Mouse (Mus musculus): Measurements from ENCODE around the gene Atp2c1.

The Atp2c1 gene

DNA sequence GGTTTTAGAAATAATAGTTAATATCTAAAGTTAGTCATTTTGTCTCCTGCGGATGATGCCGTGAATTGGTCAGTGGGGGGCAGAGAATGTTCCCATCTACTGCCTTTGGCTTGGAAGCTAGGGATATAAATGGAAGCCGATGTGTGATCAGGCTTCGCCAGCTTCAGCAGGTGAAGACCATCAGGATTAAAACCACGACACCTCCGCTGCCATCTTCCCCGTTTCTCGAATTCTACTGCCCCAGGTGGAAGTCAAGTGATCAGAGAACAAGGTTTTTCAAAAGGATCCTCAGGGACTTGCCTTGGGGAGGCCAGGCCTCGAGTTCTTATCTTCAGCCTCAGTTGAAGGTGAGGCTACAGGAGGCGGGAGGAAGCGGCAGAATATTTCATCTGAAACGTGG is at the start of gene Atp2c1:
Gene Atp2c1 (minus strand): TSS at position 101 of the 400 bp plus-strand sequence.
- no peak for DNase-seq (ENCODE audit: low spot score in 2 of 2)

DNA sequence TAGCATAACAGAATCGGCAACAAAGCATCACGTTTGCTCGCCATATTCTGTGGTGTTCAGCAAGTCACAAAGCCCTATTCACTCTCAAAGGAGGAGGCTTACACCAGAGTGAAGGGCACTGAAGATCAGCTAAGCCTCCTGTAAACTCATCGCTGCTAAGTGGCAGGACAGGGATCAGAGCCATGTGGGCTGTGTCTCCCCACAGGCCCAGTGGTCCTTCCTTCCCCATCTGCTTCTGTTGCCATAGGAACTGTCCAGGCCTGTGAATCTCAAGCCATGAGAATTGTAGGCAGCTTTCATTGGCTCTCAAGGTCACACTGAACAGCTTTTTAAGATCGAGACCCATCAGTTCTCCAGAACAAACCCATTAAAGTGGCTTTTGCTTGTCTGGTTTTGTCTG is 30.3 kb upstream of the Atp2c1 start:
- no peak for DNase-seq (ENCODE audit: low spot score in 2 of 2)

DNA sequence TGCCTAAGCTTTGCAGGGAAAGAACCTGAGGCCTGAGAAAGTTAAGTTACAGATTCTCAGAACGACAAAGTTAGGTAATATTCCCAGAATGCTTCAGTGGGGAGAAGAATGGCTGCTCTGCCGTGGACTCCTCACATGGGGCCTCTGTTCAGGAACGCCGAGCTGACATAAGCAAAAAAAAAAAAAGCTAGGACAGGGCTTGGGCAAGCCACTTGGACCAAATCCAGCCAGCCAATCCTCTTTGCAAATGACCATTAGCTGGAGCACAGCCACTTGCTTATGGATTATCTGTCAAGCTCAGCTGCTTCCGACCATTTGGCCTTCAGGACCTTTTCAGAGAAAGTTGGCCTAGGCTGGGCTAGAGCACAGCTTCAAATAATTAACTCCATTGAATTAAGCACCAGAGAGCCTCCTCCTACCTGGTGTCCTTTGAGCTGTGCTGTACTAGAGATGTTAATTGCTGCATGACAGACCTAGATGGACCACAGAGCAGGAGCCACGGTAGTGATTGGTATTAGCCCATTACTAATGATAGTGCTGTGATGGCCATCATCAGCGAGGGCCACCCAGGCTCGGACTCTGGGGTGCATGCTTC is 29.1 kb upstream of the Atp2c1 start:
- DNase-seq (ENCODE audit: low spot score in 2 of 2) = no peak

DNA sequence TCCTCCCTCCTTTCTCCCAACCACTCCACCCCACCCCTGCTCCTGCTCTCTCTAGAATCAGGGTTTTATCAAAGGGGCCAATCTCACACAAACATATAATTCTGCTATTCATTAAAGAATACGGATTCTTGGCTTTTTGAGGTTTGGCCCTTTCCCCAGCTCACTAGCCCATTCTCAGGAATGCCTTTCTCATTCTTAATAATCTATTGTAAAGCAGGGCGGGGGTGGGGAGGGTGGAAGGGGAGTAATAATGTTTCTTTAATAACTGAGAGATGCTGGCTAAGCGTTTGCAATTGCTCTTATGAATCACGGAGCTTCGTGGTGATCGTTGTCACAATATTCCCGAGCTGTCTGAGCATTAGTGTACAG is 27.3 kb upstream of the Atp2c1 start:
- no peak for DNase-seq (ENCODE audit: low spot score in 2 of 2)

DNA sequence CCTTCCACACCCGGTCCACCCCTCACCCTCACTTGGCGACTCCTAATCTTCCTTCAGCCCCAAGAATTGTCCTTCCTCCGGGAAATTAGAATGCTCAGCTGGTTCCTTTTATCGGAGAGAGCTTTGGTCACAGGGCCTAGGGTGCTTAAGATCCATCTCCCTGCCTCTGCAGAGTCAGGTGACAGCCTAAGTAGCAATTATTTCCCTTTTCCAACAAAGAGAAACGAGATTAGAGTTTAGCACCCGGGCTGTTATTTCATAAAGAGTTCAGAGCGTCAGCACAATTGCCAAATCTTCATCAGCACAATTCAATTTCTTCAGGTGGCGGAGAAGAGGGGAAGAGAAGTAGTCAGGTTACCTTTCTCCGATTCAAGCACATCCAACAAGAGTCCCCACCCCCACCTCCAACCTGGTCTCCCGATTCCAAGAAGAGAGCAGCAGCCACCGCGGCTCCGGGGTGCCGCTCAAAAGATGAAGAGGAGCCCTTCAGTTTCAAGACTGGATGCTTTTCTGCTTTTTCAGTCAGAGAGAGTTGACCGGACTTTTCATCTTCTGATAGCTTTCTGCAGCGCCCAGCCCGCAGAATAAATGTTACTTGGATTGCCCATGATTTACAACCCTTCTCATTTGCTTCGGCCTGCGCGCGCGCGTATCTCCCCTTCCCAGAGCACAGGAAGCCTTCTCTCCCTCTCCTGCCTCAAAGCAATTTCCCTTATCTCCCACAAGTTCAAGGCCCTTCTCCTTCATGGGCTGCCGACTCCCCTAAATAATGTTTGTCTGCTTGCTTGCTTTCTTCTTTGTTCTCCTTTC is 26.7 kb upstream of the Atp2c1 start:
- DNase-seq (ENCODE audit: low spot score in 2 of 2) = no peak

DNA sequence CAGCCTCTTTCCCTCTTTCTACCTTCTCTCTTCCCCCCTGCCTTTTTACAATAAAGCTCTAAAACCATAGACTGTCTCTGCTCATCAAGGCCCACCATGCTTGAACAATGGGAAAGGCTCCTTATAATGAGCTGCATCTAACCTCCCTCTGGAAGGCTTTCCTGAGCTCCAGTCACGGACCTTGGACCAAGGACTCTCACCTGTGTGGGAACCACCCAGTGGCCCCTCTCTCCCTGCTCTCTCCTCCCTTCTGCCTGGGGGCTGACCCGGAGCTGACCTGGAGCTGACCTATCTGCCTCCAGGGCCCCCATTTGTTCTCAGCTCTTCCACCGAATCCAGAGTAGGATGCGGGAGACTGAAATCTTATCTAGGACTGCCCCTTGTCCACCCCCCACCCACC is 24.3 kb upstream of the Atp2c1 start:
- DNase-seq (ENCODE audit: low spot score in 2 of 2) = no peak

DNA sequence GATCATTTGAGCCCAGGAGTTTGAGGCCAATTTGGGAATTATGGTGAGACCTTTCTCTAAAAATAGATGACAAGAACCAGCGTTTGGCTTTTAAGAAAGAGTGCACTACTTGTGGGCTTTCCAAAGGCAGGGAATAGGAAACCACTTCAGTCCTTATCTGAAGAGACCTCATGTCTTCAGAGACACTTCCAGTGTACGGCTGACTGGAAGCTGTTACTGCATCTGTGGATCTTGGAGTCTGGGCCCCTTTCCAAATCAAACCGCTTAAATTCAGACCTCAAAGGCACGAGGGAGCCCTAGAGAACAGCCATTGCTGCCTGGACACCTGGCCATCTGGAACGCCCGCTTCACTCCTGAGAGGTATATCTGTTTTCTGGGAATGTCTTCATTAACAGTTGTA is 22.0 kb upstream of the Atp2c1 start:
- no peak for DNase-seq (ENCODE audit: low spot score in 2 of 2)

DNA sequence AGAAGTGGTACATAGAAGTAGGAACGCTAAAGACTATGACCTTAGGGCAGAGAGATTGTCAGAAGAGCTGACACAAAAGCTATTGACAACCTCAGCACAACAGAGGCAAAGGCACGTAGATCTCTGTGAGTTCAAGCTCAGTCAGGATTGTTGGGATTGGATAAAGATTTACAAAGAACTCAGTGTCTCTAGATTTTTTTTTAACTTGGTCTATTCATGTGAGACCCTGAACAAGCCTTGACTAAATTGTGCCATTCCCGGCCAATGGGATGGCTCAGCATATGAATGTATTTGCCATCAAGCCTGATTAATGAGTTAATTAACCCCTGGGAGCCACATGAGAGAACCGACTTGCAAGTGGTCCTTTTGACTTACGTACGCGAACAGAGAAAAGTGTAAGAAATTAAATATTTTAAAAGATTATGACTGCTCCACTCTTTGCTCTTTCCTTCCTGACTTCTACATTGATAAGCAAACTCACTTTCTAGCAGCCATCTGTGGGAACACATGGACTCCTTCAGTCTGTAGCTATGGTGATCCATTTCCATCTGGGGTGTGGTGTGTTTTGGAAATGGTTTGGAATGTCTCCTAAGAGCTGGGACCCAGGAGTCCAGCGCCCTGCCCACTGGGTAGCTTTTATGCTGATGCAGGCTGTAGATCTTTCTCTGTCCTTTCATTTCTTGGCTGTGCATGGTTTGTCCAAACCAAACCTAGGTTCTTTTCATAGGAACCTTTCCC is 17.1 kb upstream of the Atp2c1 start:
- DNase-seq (ENCODE audit: low spot score in 2 of 2) = no peak

DNA sequence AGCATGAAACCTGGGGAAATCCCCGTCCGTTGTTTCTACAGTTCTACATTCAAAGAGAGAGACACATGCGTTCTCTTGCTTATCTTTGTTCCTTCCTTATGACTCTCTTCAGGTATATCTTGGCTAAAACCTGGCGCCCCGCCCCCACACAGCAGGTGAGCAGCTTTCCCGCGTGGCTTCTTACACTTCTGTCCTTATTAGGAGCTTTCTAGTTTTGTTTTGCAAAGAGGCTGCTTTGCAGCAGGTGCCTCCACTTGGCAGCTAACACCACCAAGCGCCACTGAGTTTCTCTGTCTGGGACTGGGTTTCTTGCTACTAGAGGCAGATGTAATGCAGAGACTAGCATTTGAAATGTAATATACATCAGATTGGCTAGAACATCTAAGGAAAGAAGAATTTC is 10.4 kb upstream of the Atp2c1 start:
- peak; percentile 50 to 55 for DNase-seq (ENCODE audit: low spot score in 2 of 2)

DNA sequence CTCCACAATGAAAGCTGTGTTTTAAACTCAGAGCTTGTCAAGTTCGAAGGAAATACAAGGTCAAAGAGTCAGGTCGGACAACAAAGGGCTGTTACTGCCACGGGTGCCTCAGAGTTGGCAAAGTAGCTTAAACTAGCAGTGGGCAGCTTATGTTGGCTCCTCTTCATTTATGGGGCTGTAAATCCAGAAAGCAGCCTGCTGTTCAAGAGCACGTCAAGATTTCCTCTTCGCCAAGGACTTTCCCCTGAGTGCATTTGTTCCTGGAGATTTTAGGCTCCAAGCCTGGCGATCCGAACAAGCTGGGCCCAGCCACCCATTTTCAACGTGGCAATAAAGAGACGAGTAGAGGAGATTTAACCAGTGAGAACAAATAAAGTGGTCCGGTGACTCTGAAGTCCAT is 9.8 kb upstream of the Atp2c1 start:
- no peak for DNase-seq (ENCODE audit: low spot score in 2 of 2)

DNA sequence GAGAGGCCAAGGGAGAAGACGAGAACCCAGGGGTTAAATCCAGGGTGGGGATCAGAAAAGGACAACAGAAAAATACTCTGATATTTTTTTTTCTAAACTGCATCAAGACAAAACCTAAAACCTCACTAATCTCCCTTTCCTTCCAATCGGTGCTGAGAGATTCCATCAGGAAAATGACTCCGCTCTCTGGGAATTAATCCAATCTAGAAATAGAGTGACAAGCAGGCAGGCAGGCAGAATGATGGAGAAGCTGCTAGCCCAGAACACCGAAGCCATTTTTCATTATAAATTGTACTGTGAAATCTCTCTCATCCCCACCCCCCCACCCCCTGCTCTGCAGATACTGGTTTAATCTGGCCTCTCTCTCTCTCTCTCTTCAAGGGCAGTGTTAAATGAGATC is 1.8 kb downstream of the Atp2c1 start:
- no peak for DNase-seq (ENCODE audit: low spot score in 2 of 2)

DNA sequence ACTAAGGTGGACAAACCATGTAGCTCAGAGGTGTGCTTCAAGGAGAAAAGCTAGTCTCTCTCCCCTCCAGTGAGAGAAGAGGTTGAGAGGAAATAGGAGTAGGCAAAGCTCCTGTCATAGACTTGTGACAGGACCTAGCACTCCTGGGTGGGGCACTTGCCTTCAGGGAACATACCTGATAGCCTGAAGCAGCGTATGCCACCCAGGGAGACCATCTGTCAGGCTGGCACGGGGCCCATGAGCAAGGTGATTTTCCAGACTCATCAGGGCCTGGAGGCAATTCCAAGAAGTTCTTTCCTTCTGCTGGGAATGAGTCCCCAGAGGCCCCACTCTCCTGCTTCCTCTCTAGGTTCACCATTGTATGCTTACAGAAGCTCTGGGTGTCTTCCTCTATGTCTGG is 4.1 kb downstream of the Atp2c1 start:
- DNase-seq (ENCODE audit: low spot score in 2 of 2) = no peak

DNA sequence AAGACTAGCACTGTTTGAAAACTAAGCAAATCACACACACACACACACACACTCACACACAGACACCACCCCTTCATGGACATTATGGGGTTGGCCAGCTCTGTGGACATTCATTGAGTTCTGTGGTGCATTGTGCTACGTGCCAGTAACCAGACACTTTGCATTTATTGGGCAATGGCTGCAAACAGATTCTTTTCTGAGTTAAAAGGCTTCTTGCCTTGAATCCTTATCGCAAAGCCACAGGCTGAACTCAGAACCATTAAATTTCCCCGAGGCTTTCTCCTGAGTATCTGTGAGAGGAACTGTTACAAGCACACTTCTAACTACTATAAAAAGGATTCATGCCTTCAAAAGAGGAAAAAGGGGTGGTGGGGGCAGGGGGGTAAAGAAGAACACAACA is 5.1 kb downstream of the Atp2c1 start:
- no peak for DNase-seq (ENCODE audit: low spot score in 2 of 2)

DNA sequence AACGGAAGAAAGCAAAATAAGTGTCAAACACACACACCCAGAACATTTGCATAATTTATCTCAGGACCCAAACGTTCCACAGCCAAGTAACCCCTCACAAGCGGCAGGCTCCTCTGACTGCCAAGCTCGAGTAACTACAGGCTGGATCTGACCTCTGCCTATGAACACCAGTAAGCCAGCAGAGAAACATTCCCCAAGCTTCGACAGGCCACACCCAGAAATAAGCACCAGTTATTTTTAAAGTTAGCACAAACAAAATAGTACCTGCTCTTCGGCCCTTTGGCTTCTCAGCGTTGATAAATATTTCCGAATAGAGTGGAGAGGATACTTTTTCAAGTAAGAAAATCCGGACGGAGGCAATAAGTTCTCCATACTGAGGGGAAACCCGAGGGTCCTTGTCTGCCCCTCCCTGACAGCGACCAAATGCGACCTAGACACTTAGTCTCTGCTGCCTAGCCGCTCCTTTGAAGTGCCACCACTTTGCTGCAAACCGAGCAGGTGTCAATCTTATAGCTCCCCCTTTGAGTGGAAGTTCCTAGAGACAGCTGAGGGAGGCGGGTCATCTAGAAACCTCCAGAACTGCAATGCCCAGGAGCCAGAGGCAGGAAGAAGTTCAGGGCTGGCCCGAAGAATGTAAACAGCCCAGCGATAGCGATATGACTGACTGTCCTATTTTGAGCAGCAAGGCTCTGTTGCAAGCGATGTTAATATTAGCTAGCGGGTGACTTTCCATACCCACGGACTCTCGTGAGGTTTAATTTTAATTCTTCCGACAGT is 6.2 kb downstream of the Atp2c1 start:
- DNase-seq (ENCODE audit: low spot score in 2 of 2) = no peak

DNA sequence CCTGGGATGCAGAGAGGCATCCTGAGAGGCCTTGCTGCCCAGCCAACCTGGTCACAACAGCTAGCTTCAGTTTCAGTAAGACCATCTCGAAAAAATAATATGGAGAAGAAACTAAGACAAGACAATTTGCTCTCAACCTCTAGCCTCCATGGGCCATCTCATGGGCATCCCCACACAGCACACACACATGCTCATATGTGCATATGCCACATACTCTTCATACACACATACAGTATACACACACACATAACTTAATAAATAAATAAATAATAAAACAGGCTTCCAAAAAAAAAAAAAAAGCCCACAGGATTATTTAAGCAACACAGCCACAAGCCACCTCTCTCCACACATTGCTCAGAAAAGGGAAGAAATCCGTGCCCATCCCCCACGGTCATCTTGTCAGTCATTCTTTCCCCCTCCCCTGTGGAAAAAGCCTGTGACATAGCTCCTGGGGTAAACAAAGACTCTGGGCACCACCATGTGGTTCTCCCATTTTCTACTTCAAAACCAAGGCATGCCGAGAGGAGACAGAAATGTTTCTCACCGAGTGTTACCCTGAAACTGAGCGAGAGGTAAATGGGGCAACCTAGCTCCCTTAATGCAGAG is 7.7 kb downstream of the Atp2c1 start:
- peak in 1 of 2 experiments; percentile 48 for DNase-seq (ENCODE audit: low spot score in 2 of 2)

DNA sequence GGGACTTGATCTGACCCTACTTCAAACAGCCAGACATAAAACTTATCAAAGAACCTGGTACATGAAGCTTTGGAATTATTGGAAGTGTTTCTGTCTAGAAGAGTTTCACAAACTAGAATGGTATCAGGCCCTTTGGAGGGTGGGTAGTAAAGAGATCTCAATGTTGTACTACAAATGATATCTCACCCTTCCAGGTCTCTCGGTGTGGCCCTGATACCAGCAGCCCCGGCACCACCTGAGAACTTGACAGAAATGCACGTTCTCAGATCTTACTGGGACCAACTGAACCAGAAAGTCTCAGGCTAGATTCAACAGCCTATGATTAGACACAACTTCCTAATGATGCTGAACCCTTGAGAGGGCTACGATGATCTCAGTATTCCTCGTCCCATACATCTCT is 23.4 kb downstream of the Atp2c1 start:
- no peak for DNase-seq (ENCODE audit: low spot score in 2 of 2)

DNA sequence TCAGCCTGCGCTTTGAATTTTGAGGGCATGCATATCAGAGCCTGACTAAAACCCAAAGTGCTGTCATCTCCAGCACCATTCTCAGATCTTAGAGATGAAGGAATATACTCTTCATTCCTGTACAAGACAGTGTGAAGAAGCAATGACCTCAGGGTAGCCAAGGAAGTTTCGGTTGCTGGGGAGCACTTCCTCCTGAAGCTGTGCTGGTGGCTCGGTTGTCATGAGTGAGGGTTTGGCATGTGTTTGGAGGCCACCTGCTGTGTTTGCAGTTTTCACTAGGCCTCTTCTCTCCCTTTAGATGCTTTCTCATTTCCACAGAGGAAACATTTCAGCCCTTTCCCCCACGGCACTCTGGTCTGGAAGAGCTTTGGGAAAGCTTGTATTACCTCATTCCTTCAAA is 24.7 kb downstream of the Atp2c1 start:
- DNase-seq (ENCODE audit: low spot score in 2 of 2) = no peak

DNA sequence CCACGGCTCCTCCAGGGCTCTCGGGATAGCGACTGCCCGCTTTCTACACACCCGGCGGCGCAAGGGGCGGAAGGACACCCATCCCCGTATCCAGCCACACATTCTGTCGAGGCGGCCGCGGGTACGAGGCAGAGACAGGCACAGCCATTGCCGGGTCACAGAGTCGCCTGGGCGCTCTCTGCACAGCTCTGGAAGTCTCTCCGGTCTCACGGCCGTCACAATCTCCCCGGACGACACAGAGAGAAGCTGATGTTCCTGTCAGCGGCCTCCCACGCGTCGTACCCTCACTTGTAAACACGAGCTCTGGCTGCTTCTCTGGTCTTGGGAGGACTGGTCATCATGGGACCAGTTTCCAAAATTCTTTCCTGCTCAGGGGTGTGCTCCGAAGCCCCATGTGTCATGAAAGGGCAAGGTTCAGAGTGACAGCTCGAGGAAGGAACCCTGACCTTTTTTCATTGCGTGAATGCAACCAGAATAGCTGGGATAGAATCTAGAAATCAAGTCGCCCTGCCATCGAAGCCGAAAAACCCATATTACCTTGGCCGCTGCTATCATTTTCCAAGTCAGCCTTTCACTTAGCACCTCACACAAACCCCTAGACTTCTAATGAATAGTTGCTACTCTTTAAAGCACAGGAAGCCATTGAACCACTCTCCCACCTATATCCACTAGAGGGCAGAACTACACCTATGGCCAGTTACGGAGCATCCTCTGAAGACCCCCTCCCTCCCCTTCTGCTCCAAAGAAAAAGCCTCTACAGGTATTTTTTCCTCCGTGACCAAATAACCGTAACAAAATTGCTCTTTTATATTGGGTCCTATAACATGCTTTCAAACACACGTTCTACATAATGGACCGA is 31.6 kb downstream of the Atp2c1 start:
- DNase-seq (ENCODE audit: low spot score in 2 of 2) = peak; percentile 81 to 83

DNA sequence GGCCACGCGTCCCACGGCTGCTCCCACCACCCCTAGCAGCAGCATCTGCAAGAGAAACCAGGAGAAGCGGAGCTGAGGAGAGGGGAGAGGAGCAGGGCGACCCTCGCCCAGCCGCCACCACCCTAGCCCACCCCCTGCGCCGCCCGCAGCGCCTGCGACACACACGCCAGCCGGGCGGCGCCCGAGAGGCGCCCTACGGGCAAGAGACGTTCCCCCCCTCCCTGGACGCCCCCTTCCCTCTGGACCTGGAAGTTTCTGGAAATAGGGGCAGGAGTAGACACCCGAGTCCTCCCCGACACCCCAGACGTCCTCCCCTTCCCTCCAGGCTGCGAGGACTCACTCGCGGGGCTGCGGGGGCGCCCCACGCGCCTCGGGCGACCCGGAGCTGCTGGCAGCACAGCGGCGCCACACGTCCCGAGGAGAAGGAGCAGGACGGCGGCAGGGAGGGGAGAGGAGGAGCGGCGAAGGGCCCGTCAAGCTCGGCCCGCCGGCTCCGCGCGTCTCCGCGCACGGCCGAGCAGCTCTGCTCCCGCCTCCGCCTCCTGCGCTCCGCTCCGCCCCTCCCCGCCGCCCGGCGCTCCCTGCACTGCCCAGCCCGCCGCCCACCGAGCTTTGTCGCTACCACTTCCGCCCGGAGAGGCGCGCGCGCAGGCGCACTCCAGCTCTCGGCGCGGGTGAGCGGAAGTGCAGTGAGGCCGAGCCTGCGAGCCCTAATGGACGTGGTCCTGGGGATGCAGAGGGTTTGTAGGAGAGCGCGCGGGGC is 32.4 kb downstream of the Atp2c1 start:
- peak; percentile 97 to 98 for DNase-seq (ENCODE audit: low spot score in 2 of 2)

DNA sequence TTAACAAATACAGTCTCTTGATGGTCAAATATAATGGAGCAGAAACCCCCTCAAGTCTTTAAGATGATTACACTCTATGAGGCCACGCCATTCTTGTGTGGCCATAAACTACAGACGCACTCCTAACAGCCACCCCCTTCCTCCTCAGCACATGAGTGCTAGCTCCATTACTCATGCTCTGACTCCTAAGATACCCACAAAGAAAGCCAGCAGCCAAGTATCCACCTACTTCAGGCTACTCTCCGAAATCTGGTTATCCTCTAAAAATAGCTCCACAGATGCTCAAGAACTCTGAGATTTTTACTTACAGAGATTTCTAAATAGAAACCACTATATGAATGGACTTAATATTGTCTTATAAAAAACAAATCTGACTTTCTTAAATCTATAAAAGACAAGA is 34.4 kb downstream of the Atp2c1 start:
- DNase-seq (ENCODE audit: low spot score in 2 of 2) = no peak
